9 mouse cellular contexts compared by ENCODE assay signal in the genomic region with DNA sequence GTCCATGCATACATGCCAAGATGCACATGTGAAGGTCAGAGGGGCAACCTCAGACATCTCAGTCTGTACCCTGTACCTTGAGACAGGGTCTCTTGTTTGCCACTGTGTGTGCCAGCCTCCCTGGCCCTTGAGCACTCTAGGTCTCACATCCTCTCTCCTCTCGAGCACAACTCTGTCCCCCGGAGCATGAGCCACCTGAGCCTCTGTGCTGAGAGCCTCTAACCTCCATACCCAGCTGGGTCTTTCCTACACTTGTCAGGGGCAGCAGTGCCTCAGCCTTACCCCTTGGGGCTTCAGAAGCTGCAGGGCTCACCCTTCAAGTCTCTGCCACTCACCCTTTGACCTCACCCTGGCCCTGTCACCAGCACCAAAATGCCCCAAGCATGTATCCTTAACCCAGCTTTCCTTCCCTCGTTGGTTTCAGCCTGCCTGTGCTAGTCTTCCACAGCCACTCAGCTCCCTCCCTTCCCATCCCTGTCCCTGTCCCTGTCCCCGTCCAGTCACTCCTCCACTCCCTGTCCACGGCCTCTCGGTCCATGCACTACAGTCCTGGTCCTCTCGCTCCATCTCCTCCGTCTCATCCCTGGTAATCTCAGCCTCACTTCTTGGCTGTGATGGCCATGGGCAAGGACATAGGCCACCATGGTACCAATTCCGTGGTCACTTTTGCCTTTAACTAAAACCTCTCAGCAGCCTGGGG. TPM values are rescaled to one million over a fixed set of nuclear protein-coding genes. Genes with fewer than 3 reads are reported as not detected.
A peak's percentile ranks its signal among the peaks of the same experiment; 100 is the strongest.
DNase-seq lines count a peak whose midpoint lies in the region; ATAC-seq lines count a peak whose summit lies in the region.
"Had no signal": no experiment of that assay in that cellular context is flagged by ENCODE, and none has a peak within 500 bp of the region (broad histone marks: within the 10 kb centered on the region; RNA-seq: fewer than 3 reads in every experiment).

No protein-coding gene starts in this region.

- no peaks in the 10 kb centered on the region for H3K27me3 ChIP-seq in kidney, embryonic 16.5 days (ENCODE audit: insufficient read depth, low read length)
- H3K27me3 ChIP-seq in kidney, embryonic 14.5 days (ENCODE audit: control insufficient read depth, insufficient read depth, low read length), result no peaks in the 10 kb centered on the region
- H3K27me3 ChIP-seq in embryonic facial prominence, embryonic 12.5 days, result no peaks in the 10 kb centered on the region
- no peaks in the 10 kb centered on the region for H3K27me3 ChIP-seq in intestine, embryonic 15.5 days (replicated peaks)
- no peaks in the 10 kb centered on the region for H3K27me3 ChIP-seq in midbrain, embryonic 16.5 days (ENCODE audit: control insufficient read depth, insufficient read depth, low read depth, low read length)

- H3K9ac ChIP-seq in kidney, embryonic 16.5 days (replicated peaks; ENCODE audit: low read length), result peak overlapping the region; percentile 17; the same call in 1 of the 2 replicates
- no peak overlapping the region for H3K9ac ChIP-seq in kidney, embryonic 14.5 days (ENCODE audit: low read depth, low read length)
- H3K9ac ChIP-seq in embryonic facial prominence, embryonic 12.5 days, result no peak overlapping the region
- peak overlapping the region; percentile 81; the same call in 1 of the 2 replicates for H3K9ac ChIP-seq in intestine, embryonic 15.5 days
- H3K9ac ChIP-seq in midbrain, embryonic 16.5 days (ENCODE audit: low read depth, low read length), result 0 out of 2 replicates have a peak overlapping the region, but pooled peaks have one; percentile 76

- 70% methylated on average over 9 of the region's 9 CpGs for WGBS in kidney, embryonic 16.5 days
- WGBS in kidney, embryonic 14.5 days, result 78% methylated on average over 9 of the region's 9 CpGs
- 74% methylated on average over 9 of the region's 9 CpGs for WGBS in embryonic facial prominence, embryonic 12.5 days
- 85% methylated on average over 9 of the region's 9 CpGs for WGBS in intestine, embryonic 15.5 days
- WGBS in midbrain, embryonic 16.5 days, result 81% methylated on average over 9 of the region's 9 CpGs

- DNase-seq in frontal cortex, postnatal 36 days (ENCODE audit: low spot score in 2 of 2), result no peak
- DNase-seq in spleen, adult 18-20 months, result no peak
- DNase-seq: kidney, adult 9 months had no signal

- peaks cover 36% of the 10 kb centered on the region for H3K36me3 ChIP-seq in kidney, embryonic 16.5 days (ENCODE audit: insufficient read depth, low read length)
- peaks cover 23% of the 10 kb centered on the region for H3K36me3 ChIP-seq in kidney, embryonic 14.5 days (ENCODE audit: control insufficient read depth, insufficient read depth, low read length)
- peaks cover 25% of the 10 kb centered on the region for H3K36me3 ChIP-seq in embryonic facial prominence, embryonic 12.5 days
- H3K36me3 ChIP-seq in intestine, embryonic 15.5 days, result peaks cover 20% of the 10 kb centered on the region
- peaks cover 12% of the 10 kb centered on the region for H3K36me3 ChIP-seq in midbrain, embryonic 16.5 days (ENCODE audit: control insufficient read depth, insufficient read depth, low read length)

- no peak overlapping the region for H3K4me2 ChIP-seq in kidney, embryonic 16.5 days (replicated peaks; ENCODE audit: low read depth, low read length)
- no peak overlapping the region for H3K4me2 ChIP-seq in kidney, embryonic 14.5 days (replicated peaks; ENCODE audit: low read depth, low read length)
- H3K4me2 ChIP-seq in embryonic facial prominence, embryonic 12.5 days (replicated peaks), result peak overlapping the region; percentile 75
- H3K4me2 ChIP-seq in intestine, embryonic 15.5 days (replicated peaks), result peak overlapping the region; percentile 82
- no peak overlapping the region for H3K4me2 ChIP-seq in midbrain, embryonic 16.5 days (ENCODE audit: low read length)

- H3K27ac ChIP-seq in kidney, embryonic 16.5 days (ENCODE audit: low read length), result no peak overlapping the region
- H3K27ac ChIP-seq in kidney, embryonic 14.5 days (ENCODE audit: low read depth, low read length), result no peak overlapping the region
- no peak overlapping the region for H3K27ac ChIP-seq in embryonic facial prominence, embryonic 12.5 days
- H3K27ac ChIP-seq in intestine, embryonic 15.5 days, result no peak overlapping the region
- H3K27ac ChIP-seq in midbrain, embryonic 16.5 days (ENCODE audit: low read length), result no peak overlapping the region

- ATAC-seq in kidney, embryonic 16.5 days (ENCODE audit: low FRiP score, low TSS enrichment), result no peak
- ATAC-seq in kidney, embryonic 14.5 days (ENCODE audit: low FRiP score, low TSS enrichment), result no peak
- ATAC-seq in embryonic facial prominence, embryonic 12.5 days (ENCODE audit: insufficient number of reproducible peaks, insufficient read depth, low FRiP score, low TSS enrichment), result no peak
- ATAC-seq in intestine, embryonic 15.5 days, result no peak
- ATAC-seq in midbrain, embryonic 16.5 days, result no peak
- ATAC-seq in activated CD4-positive, CD25-positive, alpha-beta regulatory T cell, adult 4 months, result no peak

- peaks cover 6% of the 10 kb centered on the region; the same call in 1 of the 2 replicates for H3K9me3 ChIP-seq in kidney, embryonic 16.5 days (ENCODE audit: low read length)
- no peaks in the 10 kb centered on the region for H3K9me3 ChIP-seq in kidney, embryonic 14.5 days (ENCODE audit: control insufficient read depth, low read length)
- peaks cover 4% of the 10 kb centered on the region; the same call in 1 of the 2 replicates for H3K9me3 ChIP-seq in embryonic facial prominence, embryonic 12.5 days
- no peaks in the 10 kb centered on the region for H3K9me3 ChIP-seq in intestine, embryonic 15.5 days
- no peaks in the 10 kb centered on the region for H3K9me3 ChIP-seq in midbrain, embryonic 16.5 days (replicated peaks; ENCODE audit: control insufficient read depth, low read length, poor library complexity, severe bottlenecking)

- peaks cover 42% of the 10 kb centered on the region for H3K4me1 ChIP-seq in kidney, embryonic 16.5 days (ENCODE audit: insufficient read depth, low read length)
- H3K4me1 ChIP-seq in kidney, embryonic 14.5 days (ENCODE audit: control insufficient read depth, insufficient read depth, low read length), result peaks cover 7% of the 10 kb centered on the region
- peaks cover 27% of the 10 kb centered on the region for H3K4me1 ChIP-seq in embryonic facial prominence, embryonic 12.5 days
- H3K4me1 ChIP-seq in intestine, embryonic 15.5 days (replicated peaks), result peaks cover 31% of the 10 kb centered on the region
- peaks cover 14% of the 10 kb centered on the region for H3K4me1 ChIP-seq in midbrain, embryonic 16.5 days (ENCODE audit: control insufficient read depth, insufficient read depth, low read length)

- no peak overlapping the region for H3K4me3 ChIP-seq in kidney, embryonic 16.5 days (ENCODE audit: low read length)
- no peak overlapping the region for H3K4me3 ChIP-seq in kidney, embryonic 14.5 days (ENCODE audit: low read length)
- no peak overlapping the region for H3K4me3 ChIP-seq in embryonic facial prominence, embryonic 12.5 days
- H3K4me3 ChIP-seq in intestine, embryonic 15.5 days (replicated peaks), result no peak overlapping the region
- H3K4me3 ChIP-seq in midbrain, embryonic 16.5 days (ENCODE audit: low read depth, low read length), result no peak overlapping the region

RNA-seq across cellular contexts. Expression of a gene that starts 1.7 kb away (rescaled TPM):
- 4.9 and 6.3 TPM in 2 replicates for polyA plus RNA-seq in kidney, embryonic 16.5 days (2015; fragmentation: Nextera tagmentation; extraction: Ambion mirVana)
- 3.2 and 4.1 TPM in 2 replicates for polyA plus RNA-seq in kidney, embryonic 14.5 days (2014; fragmentation: Nextera tagmentation; extraction: Ambion mirVana)
- polyA plus RNA-seq in embryonic facial prominence, embryonic 12.5 days (2016; fragmentation: Nextera tagmentation; extraction: Ambion mirVana), result 2.3 and 2.6 TPM in 2 replicates
- 6.4 and 7.1 TPM in 2 replicates for polyA plus RNA-seq in intestine, embryonic 15.5 days (2015; fragmentation: Nextera tagmentation; extraction: Ambion mirVana)
- polyA plus RNA-seq in midbrain, embryonic 16.5 days (2015; fragmentation: Nextera tagmentation; extraction: Ambion mirVana), result 2.2 and 2.3 TPM in 2 replicates
- polyA plus RNA-seq in activated CD4-positive, CD25-positive, alpha-beta regulatory T cell, adult 4 months (2017; shearing (Covaris generic)), result 10 to 100 TPM; 10.7 to 11.9 TPM

RNA-seq across cellular contexts. Expression of a gene that starts 2.2 kb away (rescaled TPM):
- polyA plus RNA-seq in kidney, embryonic 16.5 days (2015; fragmentation: Nextera tagmentation; extraction: Ambion mirVana), result 23.9 and 31.2 TPM in 2 replicates
- 12.2 and 12.8 TPM in 2 replicates for polyA plus RNA-seq in kidney, embryonic 14.5 days (2014; fragmentation: Nextera tagmentation; extraction: Ambion mirVana)
- polyA plus RNA-seq in embryonic facial prominence, embryonic 12.5 days (2016; fragmentation: Nextera tagmentation; extraction: Ambion mirVana), result 6.9 and 9.1 TPM in 2 replicates
- polyA plus RNA-seq in intestine, embryonic 15.5 days (2015; fragmentation: Nextera tagmentation; extraction: Ambion mirVana), result 18.0 and 20.9 TPM in 2 replicates
- polyA plus RNA-seq in midbrain, embryonic 16.5 days (2015; fragmentation: Nextera tagmentation; extraction: Ambion mirVana), result 9.5 and 12.7 TPM in 2 replicates
- not detected for polyA plus RNA-seq in activated CD4-positive, CD25-positive, alpha-beta regulatory T cell, adult 4 months (2017; shearing (Covaris generic))

RNA-seq across cellular contexts. Expression of a gene that starts 9.4 kb away (rescaled TPM):
- polyA plus RNA-seq in kidney, embryonic 16.5 days (2015; fragmentation: Nextera tagmentation; extraction: Ambion mirVana), result 119 and 120 TPM in 2 replicates
- 111 and 114 TPM in 2 replicates for polyA plus RNA-seq in kidney, embryonic 14.5 days (2014; fragmentation: Nextera tagmentation; extraction: Ambion mirVana)
- polyA plus RNA-seq in embryonic facial prominence, embryonic 12.5 days (2016; fragmentation: Nextera tagmentation; extraction: Ambion mirVana), result 83.7 and 89.2 TPM in 2 replicates
- polyA plus RNA-seq in intestine, embryonic 15.5 days (2015; fragmentation: Nextera tagmentation; extraction: Ambion mirVana), result 107 and 109 TPM in 2 replicates
- 80.3 and 84.6 TPM in 2 replicates for polyA plus RNA-seq in midbrain, embryonic 16.5 days (2015; fragmentation: Nextera tagmentation; extraction: Ambion mirVana)
- polyA plus RNA-seq in activated CD4-positive, CD25-positive, alpha-beta regulatory T cell, adult 4 months (2017; shearing (Covaris generic)), result 10 to 100 TPM; 17.9 to 25.8 TPM

RNA-seq across cellular contexts. Expression of a gene that starts 38.7 kb away (rescaled TPM):
- 38.7 and 45.6 TPM in 2 replicates for polyA plus RNA-seq in kidney, embryonic 16.5 days (2015; fragmentation: Nextera tagmentation; extraction: Ambion mirVana)
- 19.6 and 36.8 TPM in 2 replicates for polyA plus RNA-seq in kidney, embryonic 14.5 days (2014; fragmentation: Nextera tagmentation; extraction: Ambion mirVana)
- polyA plus RNA-seq in embryonic facial prominence, embryonic 12.5 days (2016; fragmentation: Nextera tagmentation; extraction: Ambion mirVana), result 61.2 and 61.3 TPM in 2 replicates
- 20.8 and 22.0 TPM in 2 replicates for polyA plus RNA-seq in intestine, embryonic 15.5 days (2015; fragmentation: Nextera tagmentation; extraction: Ambion mirVana)
- 69.4 and 77.1 TPM in 2 replicates for polyA plus RNA-seq in midbrain, embryonic 16.5 days (2015; fragmentation: Nextera tagmentation; extraction: Ambion mirVana)
- polyA plus RNA-seq in activated CD4-positive, CD25-positive, alpha-beta regulatory T cell, adult 4 months (2017; shearing (Covaris generic)), result 1 to 10 TPM; 2.1 to 3.4 TPM

RNA-seq across cellular contexts. Expression of a gene that starts 42.4 kb away (rescaled TPM):
- polyA plus RNA-seq in kidney, embryonic 16.5 days (2015; fragmentation: Nextera tagmentation; extraction: Ambion mirVana), result 99.4 and 123 TPM in 2 replicates
- 55.2 and 80.2 TPM in 2 replicates for polyA plus RNA-seq in kidney, embryonic 14.5 days (2014; fragmentation: Nextera tagmentation; extraction: Ambion mirVana)
- polyA plus RNA-seq in embryonic facial prominence, embryonic 12.5 days (2016; fragmentation: Nextera tagmentation; extraction: Ambion mirVana), result 44.9 and 48.3 TPM in 2 replicates
- polyA plus RNA-seq in intestine, embryonic 15.5 days (2015; fragmentation: Nextera tagmentation; extraction: Ambion mirVana), result 93.5 and 98.1 TPM in 2 replicates
- 159 and 206 TPM in 2 replicates for polyA plus RNA-seq in midbrain, embryonic 16.5 days (2015; fragmentation: Nextera tagmentation; extraction: Ambion mirVana)
- 100 to 1,000 TPM in 1 of 2 experiments, 10 to 100 TPM in 1; 85.4 to 142 TPM for polyA plus RNA-seq in activated CD4-positive, CD25-positive, alpha-beta regulatory T cell, adult 4 months (2017; shearing (Covaris generic))

Comparison
In these comparisons a context has a peak if more than half of its experiments do, and no peak if none do; other contexts are left out.
1. H3K9ac ChIP-seq: peak in kidney, embryonic 16.5 days (single experiment), intestine, embryonic 15.5 days (single experiment) and midbrain, embryonic 16.5 days (single experiment); none in kidney, embryonic 14.5 days (single experiment) and embryonic facial prominence, embryonic 12.5 days (single experiment).
2. H3K4me2 ChIP-seq: peak in embryonic facial prominence, embryonic 12.5 days (single experiment) and intestine, embryonic 15.5 days (single experiment); none in kidney, embryonic 16.5 days (single experiment), kidney, embryonic 14.5 days (single experiment) and midbrain, embryonic 16.5 days (single experiment).